Mouse (Mus musculus) urinary bladder, postnatal 25 days (tissue): ENCODE data around the gene Dync1i2.

Experiments used
- DNase-seq: peaks from one replicate; pipeline ENCODE4 v3.0.0; 2022; ENCODE audit warnings: low spot score

Gene Dync1i2

GRCm38 (mm10) chr2:71203819-71204432, 7.6 kb upstream of the Dync1i2 start:
- no peak for DNase-seq

- no peak for DNase-seq
Measured at GRCm38 (mm10) chr2:71209041-71209755, 2.3 kb upstream of the Dync1i2 start.

GRCm38 (mm10) chr2:71211096-71211495, 410 bp upstream of the Dync1i2 start:
- no peak for DNase-seq

GRCm38 (mm10) chr2:71212360-71212726, 837 bp downstream of the Dync1i2 start:
- DNase-seq = no peak

GRCm38 (mm10) chr2:71221020-71221419, 9.5 kb downstream of the Dync1i2 start:
- DNase-seq = no peak

DNA sequence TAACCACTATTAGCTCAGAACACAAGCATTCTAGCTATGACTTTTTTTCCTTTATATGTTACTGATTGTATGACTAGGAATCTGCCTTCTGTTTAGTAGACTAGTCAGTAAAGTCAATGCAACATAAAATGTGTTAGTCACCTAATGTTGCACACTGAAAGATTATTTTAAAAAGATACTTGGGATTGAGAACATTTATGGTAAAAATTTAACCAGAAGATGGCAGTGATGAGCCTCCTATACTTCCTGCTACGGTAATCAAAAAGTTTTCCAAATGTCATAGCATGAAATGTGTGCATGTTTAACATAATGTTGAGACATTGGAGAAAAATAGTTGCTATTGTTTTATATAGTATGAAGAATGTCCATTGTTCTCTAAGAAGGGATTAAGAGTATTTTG, 15.9 kb downstream of the Dync1i2 start:
- no peak for DNase-seq

- DNase-seq = no peak
Measured at GRCm38 (mm10) chr2:71229603-71230002, 18.1 kb downstream of the Dync1i2 start.

DNA sequence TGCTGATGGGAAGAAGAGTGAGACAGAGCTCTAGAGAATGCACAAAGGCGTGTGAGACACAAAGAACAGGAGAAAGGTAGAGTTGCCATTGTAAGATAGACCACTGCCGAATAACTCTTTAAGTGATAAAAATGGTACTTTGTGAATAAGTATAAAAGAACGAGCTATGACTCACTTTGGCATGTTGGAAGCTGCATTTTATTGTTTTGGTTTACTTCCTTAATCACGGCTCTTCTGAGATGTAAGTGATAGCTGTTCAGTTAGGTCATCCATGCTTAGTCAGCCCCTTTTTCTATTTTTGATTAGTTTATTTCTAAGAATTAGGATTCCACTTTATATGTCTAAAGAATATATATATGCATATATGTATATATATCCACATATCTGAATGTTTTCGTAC, 20.4 kb downstream of the Dync1i2 start:
- DNase-seq = no peak

DNA sequence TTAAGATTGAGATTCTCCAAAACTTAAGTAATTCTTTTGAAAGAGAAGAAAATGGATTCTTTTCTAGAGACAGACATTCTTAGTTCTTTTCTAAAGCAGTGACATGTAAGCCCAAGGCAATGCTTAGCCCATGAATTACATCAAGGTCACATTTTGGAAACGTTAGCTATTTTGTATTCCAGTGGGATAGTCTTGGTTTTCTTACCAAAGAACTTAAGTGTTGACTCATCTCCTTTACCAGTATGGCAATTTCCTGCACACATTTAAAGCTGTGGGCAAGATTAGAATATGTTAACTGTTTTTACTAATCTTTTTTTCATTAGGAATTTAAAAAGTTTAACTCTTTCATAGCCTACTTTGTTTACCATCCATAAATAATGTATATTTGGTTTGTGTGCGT, 21.5 kb downstream of the Dync1i2 start:
- no peak for DNase-seq

- DNase-seq = no peak
Measured at GRCm38 (mm10) chr2:71235420-71235819, 23.9 kb downstream of the Dync1i2 start.

DNA sequence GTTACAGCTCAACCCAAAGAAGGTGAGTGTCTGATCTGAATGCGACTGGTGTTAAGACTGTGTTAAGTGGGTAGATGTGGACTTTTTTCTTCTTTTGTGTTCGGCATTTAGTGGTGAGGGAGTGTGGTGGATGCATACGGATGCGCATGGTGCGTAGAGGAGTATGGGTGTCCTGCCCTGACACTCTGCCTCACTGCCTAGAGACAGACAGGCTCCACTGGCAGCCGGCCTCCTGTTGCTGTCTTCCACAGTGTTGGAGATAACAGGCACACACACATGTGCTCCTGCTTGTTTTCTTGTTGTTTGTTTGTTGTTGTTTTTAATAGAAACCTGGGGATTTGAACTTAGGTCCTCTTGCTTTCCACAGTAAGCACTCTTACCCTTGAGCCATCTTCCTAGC, 24.5 kb downstream of the Dync1i2 start:
- DNase-seq = no peak

GRCm38 (mm10) chr2:71241505-71241904, 30.0 kb downstream of the Dync1i2 start:
- DNase-seq = no peak

DNA sequence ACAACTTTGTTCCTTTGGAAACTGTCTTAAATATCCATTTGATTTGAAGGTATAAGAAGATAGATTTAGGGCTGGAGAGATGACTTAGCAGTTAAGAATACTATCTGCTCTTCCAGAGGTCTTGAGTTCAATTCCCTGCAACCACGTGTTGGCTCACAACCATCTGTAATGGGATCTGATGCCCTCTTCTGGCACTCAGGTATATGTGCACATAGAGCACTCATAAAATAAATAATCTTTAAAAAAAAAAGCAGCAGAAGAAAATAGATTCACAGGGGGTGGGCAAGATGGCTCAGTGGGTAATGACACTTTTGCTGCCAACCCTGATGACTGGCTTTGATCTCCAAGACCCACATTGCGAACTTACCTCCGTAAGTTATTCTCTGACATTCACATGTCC, 30.7 kb downstream of the Dync1i2 start:
- no peak for DNase-seq

DNA sequence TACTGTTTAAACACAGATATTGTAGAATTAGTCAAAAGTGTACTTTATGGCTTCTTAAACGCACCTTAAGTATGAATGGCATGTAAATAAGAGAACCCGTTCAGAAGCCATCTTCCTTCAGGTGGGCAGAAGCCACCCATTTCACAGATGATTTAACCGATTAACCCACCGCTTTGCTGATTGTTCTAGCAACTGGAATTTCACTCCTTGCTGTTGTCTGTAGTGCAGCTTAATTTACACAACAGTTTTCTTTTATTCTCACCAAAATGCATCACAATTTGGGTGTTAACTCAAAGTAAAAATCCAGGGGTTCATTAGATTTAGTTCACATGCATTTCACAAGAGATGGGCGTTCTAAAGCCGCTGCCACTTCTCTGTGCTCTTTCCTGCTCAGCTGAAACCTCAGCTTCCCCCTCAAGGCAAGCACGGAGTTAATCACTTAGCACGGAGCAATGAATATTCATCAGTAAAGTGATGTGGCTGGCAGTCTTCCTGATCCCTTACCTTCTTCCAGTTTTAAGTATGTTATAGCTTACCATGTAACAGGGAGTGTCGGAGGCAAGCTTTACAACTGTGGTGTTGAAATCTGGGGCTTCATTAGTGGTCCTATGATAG, 31.7 kb downstream of the Dync1i2 start:
- DNase-seq = no peak

DNA sequence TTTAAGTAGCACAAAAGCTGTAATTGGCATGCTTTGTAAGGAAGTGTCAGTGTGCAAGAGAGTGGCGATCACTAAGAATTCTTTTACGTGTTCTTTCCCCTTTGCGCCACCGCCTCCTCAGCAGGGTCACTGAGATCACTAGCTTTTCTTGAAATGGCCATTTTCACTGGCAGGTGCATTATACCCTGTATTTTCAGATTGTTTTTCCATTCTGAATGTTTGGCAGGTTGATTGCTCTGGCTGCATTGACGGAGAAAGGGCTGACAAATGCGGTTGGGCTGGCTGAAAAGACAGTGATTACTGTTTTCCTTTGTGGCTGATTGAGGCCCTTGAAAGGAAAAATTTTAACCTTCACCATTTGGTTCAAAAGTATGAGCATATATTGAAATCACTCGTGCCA, 33.3 kb downstream of the Dync1i2 start:
- DNase-seq = no peak

DNA sequence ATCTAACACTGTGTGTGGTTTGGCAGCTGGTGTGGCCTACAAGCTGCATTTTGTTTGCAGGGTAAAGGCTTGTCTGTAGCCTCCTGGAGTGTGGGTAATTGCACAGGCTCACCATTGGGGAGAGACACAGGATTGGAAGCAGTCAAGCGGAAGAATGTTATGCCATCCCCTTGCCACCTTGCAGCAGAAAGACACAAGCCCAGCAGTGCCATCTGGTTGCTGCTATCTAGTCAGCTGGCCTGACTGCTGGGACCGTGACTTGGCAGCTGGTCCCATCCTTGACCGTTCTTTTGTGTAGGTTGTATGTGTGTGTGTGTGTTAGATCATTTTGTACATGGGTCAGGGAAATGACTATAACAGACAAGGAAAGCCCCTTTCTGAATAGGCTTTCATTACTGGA, 33.9 kb downstream of the Dync1i2 start:
- no peak for DNase-seq

DNA sequence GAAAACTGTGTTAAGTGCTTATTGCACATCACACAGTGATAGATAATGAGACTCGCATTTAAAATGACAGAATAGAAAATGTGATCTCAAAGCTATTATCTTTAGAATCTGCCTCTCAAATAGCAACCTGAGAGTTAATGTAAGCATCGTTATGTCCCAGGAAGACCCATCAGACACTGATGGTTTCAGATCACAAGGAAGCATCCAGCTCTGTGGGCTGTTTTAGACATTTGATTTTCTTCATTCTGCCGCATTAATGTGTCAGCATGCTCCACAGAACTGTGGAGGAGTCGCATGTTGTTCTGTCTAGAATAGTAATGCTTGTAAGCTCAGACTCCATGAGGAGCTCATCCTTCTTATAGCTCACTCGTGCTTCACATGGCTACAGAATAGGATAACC, 34.6 kb downstream of the Dync1i2 start:
- DNase-seq = no peak

DNA sequence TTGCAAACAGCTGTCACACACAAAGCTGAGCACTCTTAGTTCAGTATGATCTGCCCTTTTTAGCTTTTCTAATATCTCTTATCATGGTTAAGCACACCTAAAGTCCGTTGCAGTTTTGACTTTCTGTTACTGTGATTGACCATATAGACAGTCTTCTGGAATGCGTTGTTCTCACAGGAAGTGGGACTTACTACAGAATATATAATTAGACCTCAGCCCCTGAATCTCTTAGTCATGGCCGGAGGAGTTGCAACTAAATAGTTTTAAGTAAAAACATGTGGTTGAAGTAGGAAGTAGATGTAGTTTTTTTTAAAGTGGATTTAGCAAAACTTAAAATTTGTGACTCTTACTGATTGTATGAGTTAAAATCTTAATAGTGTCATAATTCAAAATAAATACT, 36.6 kb downstream of the Dync1i2 start:
- DNase-seq = no peak

DNA sequence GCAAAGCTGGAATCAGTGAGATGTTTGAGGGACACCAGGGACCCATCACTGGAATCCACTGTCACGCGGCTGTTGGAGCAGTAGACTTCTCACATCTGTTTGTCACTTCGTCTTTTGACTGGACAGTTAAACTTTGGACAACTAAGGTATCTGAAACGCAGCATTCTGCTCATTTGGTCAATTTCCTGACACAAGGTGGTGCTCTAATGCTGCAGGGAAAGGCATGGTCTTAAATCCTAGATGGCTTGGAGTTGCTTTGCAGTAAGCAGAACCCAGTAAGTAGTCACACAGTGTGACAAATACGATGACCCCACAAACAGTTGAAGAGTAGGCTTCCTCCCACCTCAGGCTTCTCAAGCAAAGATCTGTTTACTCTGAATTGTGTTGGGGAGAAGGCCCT, 39.3 kb downstream of the Dync1i2 start:
- no peak for DNase-seq

DNA sequence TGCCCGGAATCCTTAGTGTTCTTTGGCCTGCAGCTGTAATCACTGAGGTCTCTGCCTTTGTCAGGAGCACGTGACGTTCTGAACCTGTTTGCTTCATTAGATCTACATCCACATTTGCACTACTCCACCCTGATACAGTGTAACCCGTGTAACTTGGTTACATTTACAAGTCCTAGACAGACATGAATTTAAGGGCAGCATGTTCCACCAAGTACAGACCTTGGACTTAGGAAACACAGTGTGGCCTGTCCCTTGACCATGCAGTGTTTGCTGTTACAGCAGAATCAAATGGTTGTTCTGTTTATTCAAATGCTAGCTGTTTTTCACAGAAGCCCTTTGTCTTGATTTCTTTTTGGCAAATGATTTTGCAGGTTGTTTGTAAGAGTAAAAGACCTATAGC, 43.3 kb downstream of the Dync1i2 start:
- no peak for DNase-seq

DNA sequence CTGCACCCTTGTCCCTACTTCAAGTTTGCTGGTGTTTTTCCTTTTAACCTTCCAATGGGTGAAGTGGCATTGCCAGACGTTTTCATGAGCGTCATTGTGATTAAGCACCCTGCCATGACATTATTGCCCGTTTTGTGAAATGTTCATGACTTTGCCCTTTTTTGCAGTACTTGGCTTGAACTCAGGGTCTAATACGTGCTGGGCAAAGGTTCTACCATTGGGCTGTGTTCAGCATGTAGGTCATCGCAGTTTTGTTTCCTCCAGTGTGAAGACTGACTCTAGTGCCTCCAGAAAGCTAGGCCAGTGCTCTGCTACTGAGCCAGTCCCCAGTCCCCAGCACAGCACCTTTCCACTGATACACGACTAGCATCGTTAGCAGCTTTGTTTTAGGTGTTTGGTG, 45.1 kb downstream of the Dync1i2 start:
- DNase-seq = no peak

- no peak for DNase-seq
Measured at GRCm38 (mm10) chr2:71264585-71264984, 53.1 kb downstream of the Dync1i2 start.

- DNase-seq = no peak
Measured at GRCm38 (mm10) chr2:71268691-71269090, 57.2 kb downstream of the Dync1i2 start.

GRCm38 (mm10) chr2:71269332-71269731, 57.8 kb downstream of the Dync1i2 start:
- DNase-seq = no peak
